Mouse (Mus musculus) embryonic facial prominence, embryonic 14.5 days (tissue): Measurements from ENCODE around the gene Plod3. TPM values are rescaled to one million over a fixed set of nuclear protein-coding genes. Genes with fewer than 3 reads are reported as not detected.
"Not testable (repeated sequence)": the region's sequence is repeated elsewhere in the genome, so short reads cannot be mapped to it uniquely, and the experiment has no call there.

Experiments used
- ATAC-seq: fragments of 200-750 bp; cut with Nextera tagmentation; 2 replicates; pipeline ENCODE4 v1.8.0; 2017; ENCODE audit warnings: low read depth, moderate number of reproducible peaks, moderate TSS enrichment
- DNase-seq: peaks from one replicate; pipeline ENCODE4 v3.0.0-alpha.2; 2015; ENCODE audit warnings: low spot score
- H3K27ac ChIP-seq: fragments of 300-500 bp; sonication (generic); replicated peaks from 2 replicates; pipeline ENCODE4 v1.5.1; 2014; ENCODE audit warnings: low read depth, mild to moderate bottlenecking, low read length, moderate library complexity
- H3K27me3 ChIP-seq: fragments of 300-500 bp; sonication (generic); replicated peaks from 2 replicates; pipeline ENCODE4 v1.6.1; 2014; ENCODE audit warnings: low read length; ENCODE audit not compliant: control insufficient read depth, insufficient read depth
- H3K36me3 ChIP-seq: fragments of 300-500 bp; sonication (generic); 2 replicates; pipeline ENCODE4 v1.6.1; 2014; ENCODE audit warnings: low read length, mixed read lengths; ENCODE audit not compliant: control insufficient read depth, insufficient read depth
- H3K4me1 ChIP-seq: fragments of 300-500 bp; sonication (generic); 2 replicates; pipeline ENCODE4 v1.6.1; 2014; ENCODE audit warnings: antibody characterized with exemption, low read length; ENCODE audit not compliant: control insufficient read depth, insufficient read depth
- H3K4me2 ChIP-seq: fragments of 300-500 bp; sonication (generic); 2 replicates; pipeline ENCODE4 v1.6.1; 2014; ENCODE audit warnings: low read depth, mild to moderate bottlenecking, low read length, moderate library complexity, mixed read lengths
- H3K4me3 ChIP-seq: fragments of 300-500 bp; sonication (generic); 2 replicates; pipeline ENCODE4 v1.5.1; 2014; ENCODE audit warnings: low read depth, mild to moderate bottlenecking, low read length
- H3K9ac ChIP-seq: fragments of 300-500 bp; sonication (generic); 2 replicates; pipeline ENCODE4 v1.6.1; 2014; ENCODE audit warnings: low read depth, mild to moderate bottlenecking, low read length, moderate library complexity, mixed read lengths
- H3K9me3 ChIP-seq: fragments of 300-500 bp; sonication (generic); 2 replicates; pipeline ENCODE4 v1.6.1; 2016; ENCODE audit warnings: low read length; ENCODE audit not compliant: control insufficient read depth
- WGBS: fragments of 180-500 bp; shearing (Covaris S2); extraction: QIAGEN DNeasy Blood & Tissue Kit; methylation state at CpG from one replicate; pipeline ENCODE4 v1.1.7; 2014; 5-methylcytosine and 5-hydroxymethylcytosine counted together
- polyA plus RNA-seq: library from polyadenylated mRNA; unstranded; fragments of >200 nt; fragmentation: Nextera tagmentation; extraction: Ambion mirVana; gene quantifications from 2 replicates; pipeline ENCODE4 v1.2.1, GENCODE M21; 2014

Plod3 gene
- polyA plus RNA-seq, 1 experiment from 2014 or later = 51.1 TPM

GRCm38 (mm10) chr5:136949551-136950336, 37.1 kb upstream of the Plod3 start:
- H3K27ac ChIP-seq, H3K4me2 ChIP-seq, H3K27me3 ChIP-seq, H3K9ac ChIP-seq, ATAC-seq, H3K9me3 ChIP-seq, H3K4me3 ChIP-seq, DNase-seq, H3K36me3 ChIP-seq, H3K4me1 ChIP-seq: not testable (repeated sequence)
- 87% methylated on average over 14 of the region's 14 CpGs for WGBS

GRCm38 (mm10) chr5:136950521-136950920, 36.3 kb upstream of the Plod3 start:
- Histone ChIP-seq H3K36me3 (no peaks in the 10 kb centered on the region), H3K27me3 (no peaks in the 10 kb centered on the region), H3K4me2 (no peak overlapping the region), H3K9me3 (no peaks in the 10 kb centered on the region), H3K4me3 (no peak overlapping the region), H3K9ac (no peak overlapping the region), H3K27ac (no peak overlapping the region), H3K4me1 (peaks cover 10% of the 10 kb centered on the region)
- DNase-seq = no peak
- no peak for ATAC-seq
- WGBS = 89% methylated on average over 6 of the region's 6 CpGs

- Histone ChIP-seq H3K27ac (no peak overlapping the region), H3K36me3 (0 out of 2 replicates have a peak, but pooled peaks cover 3% of the 10 kb centered on the region), H3K4me1 (peaks cover 10% of the 10 kb centered on the region), H3K4me2 (peak overlapping the region; percentile 78; the same call in 1 of the 2 replicates), H3K27me3 (no peaks in the 10 kb centered on the region), H3K9me3 (no peaks in the 10 kb centered on the region), H3K9ac (no peak overlapping the region), H3K4me3 (no peak overlapping the region; the same call in 1 of the 2 replicates)
- WGBS = 68% methylated on average over 4 of the region's 4 CpGs
- ATAC-seq = no peak
- no peak for DNase-seq
Measured at GRCm38 (mm10) chr5:136952153-136952552, 34.7 kb upstream of the Plod3 start.

- Histone ChIP-seq H3K4me3 (peak within 1 kb of the TSS; percentile 74), H3K9me3 (no peaks in the 10 kb centered on the region), H3K4me1 (peaks cover 10% of the 10 kb centered on the region), H3K4me2 (peak within 1 kb of the TSS; percentile 78), H3K9ac (peak within 1 kb of the TSS; percentile 76), H3K27ac (peak within 1 kb of the TSS; percentile 75), H3K36me3 (0 out of 2 replicates have a peak, but pooled peaks cover 3% of the 10 kb centered on the region), H3K27me3 (no peaks in the 10 kb centered on the region)
- ATAC-seq (peak; percentile 99), DNase-seq (peak; percentile 99)
- WGBS = under 1% methylated on average over 23 of the region's 23 CpGs
Measured at GRCm38 (mm10) chr5:136953015-136953414, 33.8 kb upstream of the Plod3 start, which contains the start of gene Fis1. Gene Fis1, plus strand, starts transcription at chr5:136953275.

- 3% methylated on average over 12 of the region's 12 CpGs for WGBS
- DNase-seq (no peak), ATAC-seq (peak; percentile 10; the same call in 1 of the 2 replicates)
Measured at GRCm38 (mm10) chr5:136953440-136953951, 33.3 kb upstream of the Plod3 start.

GRCm38 (mm10) chr5:136955622-136956021, 31.2 kb upstream of the Plod3 start:
- H3K9ac ChIP-seq = no peak overlapping the region
- H3K36me3 ChIP-seq = 0 out of 2 replicates have a peak, but pooled peaks cover 3% of the 10 kb centered on the region
- DNase-seq (no peak), ATAC-seq (no peak)
- no peak overlapping the region for H3K4me2 ChIP-seq
- 81% methylated on average over 4 of the region's 4 CpGs for WGBS
- peaks cover 10% of the 10 kb centered on the region for H3K4me1 ChIP-seq
- H3K4me3 ChIP-seq = no peak overlapping the region
- H3K27ac ChIP-seq = no peak overlapping the region
- H3K27me3 ChIP-seq = no peaks in the 10 kb centered on the region
- H3K9me3 ChIP-seq = no peaks in the 10 kb centered on the region

More at GRCm38 (mm10) chr5:136953440-136953951, 33.3 kb upstream of the Plod3 start:
- Histone ChIP-seq H3K4me1 (peaks cover 10% of the 10 kb centered on the region), H3K27ac (peak overlapping the region; percentile 75), H3K9me3 (no peaks in the 10 kb centered on the region), H3K27me3 (no peaks in the 10 kb centered on the region), H3K4me3 (peak overlapping the region; percentile 74), H3K4me2 (peak overlapping the region; percentile 78), H3K9ac (peak overlapping the region; percentile 76), H3K36me3 (0 out of 2 replicates have a peak, but pooled peaks cover 3% of the 10 kb centered on the region)

GRCm38 (mm10) chr5:136957250-136957649, 29.6 kb upstream of the Plod3 start:
- no peaks in the 10 kb centered on the region for H3K27me3 ChIP-seq
- H3K9me3 ChIP-seq = no peaks in the 10 kb centered on the region
- H3K4me1 ChIP-seq = peaks cover 10% of the 10 kb centered on the region
- H3K9ac ChIP-seq = no peak overlapping the region
- no peak overlapping the region for H3K4me3 ChIP-seq
- 89% methylated on average over 1 of the region's 1 CpGs for WGBS
- no peak overlapping the region for H3K27ac ChIP-seq
- 0 out of 2 replicates have a peak, but pooled peaks cover 3% of the 10 kb centered on the region for H3K36me3 ChIP-seq
- no peak for DNase-seq
- no peak overlapping the region for H3K4me2 ChIP-seq
- ATAC-seq = no peak

- H3K27ac ChIP-seq = no peak overlapping the region
- no peak overlapping the region for H3K4me3 ChIP-seq
- 79% methylated on average over 5 of the region's 5 CpGs for WGBS
- H3K4me1 ChIP-seq = peaks cover 9% of the 10 kb centered on the region
- no peak overlapping the region for H3K9ac ChIP-seq
- no peaks in the 10 kb centered on the region for H3K27me3 ChIP-seq
- no peaks in the 10 kb centered on the region for H3K9me3 ChIP-seq
- no peak overlapping the region for H3K4me2 ChIP-seq
- DNase-seq (no peak), ATAC-seq (no peak)
- peaks cover 14% of the 10 kb centered on the region for H3K36me3 ChIP-seq
Measured at GRCm38 (mm10) chr5:136958991-136959605, 27.7 kb upstream of the Plod3 start.
